Mouse (Mus musculus) left cerebral cortex, adult 9 months (tissue): ENCODE results near the gene Aes.

Experiments
- DNase-seq, 2 experiments: peaks; one replicate each; pipeline ENCODE4 v3.0.0; 2022; ENCODE audit warnings: low spot score in 2 of 2

Aes gene

GRCm38 (mm10) chr10:81559163-81559626 is at the start of gene Aes:
Gene Aes (plus strand): TSS chr10:81559488.
- DNase-seq = peak in 1 of 2 experiments; percentile 63

- DNase-seq = no peak
These were observed 49.0 kb upstream of the Aes start for GRCm38 (mm10) chr10:81510246-81510810.

- no peak for DNase-seq
These were observed 45.5 kb upstream of the Aes start for GRCm38 (mm10) chr10:81513798-81514197.

- DNase-seq = no peak
These were observed 42.1 kb upstream of the Aes start for GRCm38 (mm10) chr10:81517227-81517626.

GRCm38 (mm10) chr10:81518546-81518945 is 40.7 kb upstream of the Aes start:
- DNase-seq = peak in 1 of 2 experiments; percentile 56

- DNase-seq = no peak
These were observed 39.9 kb upstream of the Aes start for GRCm38 (mm10) chr10:81519227-81519977.

GRCm38 (mm10) chr10:81519978-81520365 is 39.3 kb upstream of the Aes start:
- no peak for DNase-seq

GRCm38 (mm10) chr10:81523142-81523541 is 36.1 kb upstream of the Aes start:
- DNase-seq = no peak

- DNase-seq = no peak
These were observed 35.7 kb upstream of the Aes start for GRCm38 (mm10) chr10:81523570-81523969.

GRCm38 (mm10) chr10:81524051-81524605 is 35.2 kb upstream of the Aes start, which contains the start of gene Gna15:
Gene Gna15 (minus strand): TSS chr10:81524225.
- no peak for DNase-seq

- no peak for DNase-seq
These were observed 34.1 kb upstream of the Aes start for GRCm38 (mm10) chr10:81525017-81525694.

GRCm38 (mm10) chr10:81526779-81527178 is 32.5 kb upstream of the Aes start:
- peak in 1 of 2 experiments; percentile 71 for DNase-seq

- DNase-seq = no peak
These were observed 24.5 kb upstream of the Aes start for GRCm38 (mm10) chr10:81534826-81535225.

- DNase-seq = no peak
These were observed 22.6 kb upstream of the Aes start for GRCm38 (mm10) chr10:81536734-81537133.

- DNase-seq = no peak
These were observed 21.9 kb upstream of the Aes start for GRCm38 (mm10) chr10:81537429-81537828.

- peak in 1 of 2 experiments; percentile 51 for DNase-seq
These were observed 20.8 kb upstream of the Aes start for GRCm38 (mm10) chr10:81538321-81539048.

- no peak for DNase-seq
These were observed 17.9 kb upstream of the Aes start for GRCm38 (mm10) chr10:81541363-81541762.

GRCm38 (mm10) chr10:81541803-81542202 is 17.5 kb upstream of the Aes start:
- DNase-seq = no peak

GRCm38 (mm10) chr10:81542727-81543460 is 16.4 kb upstream of the Aes start:
- DNase-seq = no peak

- DNase-seq = no peak
These were observed 15.7 kb upstream of the Aes start for GRCm38 (mm10) chr10:81543633-81544032.
